Comparison of ENCODE assay signal across 10 mouse cellular contexts in genomic region chr6:87487657-87488426, GRCm38 (mm10). TPM values are rescaled to one million over a fixed set of nuclear protein-coding genes. Genes with fewer than 3 reads are reported as not detected.
DNase-seq lines count a peak whose midpoint lies in the region; ATAC-seq and TF ChIP-seq lines count a peak whose summit lies in the region.
"Had no signal": no experiment of that assay in that cellular context is flagged by ENCODE, and none has a peak within 500 bp of the region (broad histone marks: within the 10 kb centered on the region; RNA-seq: fewer than 3 reads in every experiment).

No protein-coding gene starts in this region.

- no peaks in the 10 kb centered on the region for H3K79me2 ChIP-seq in heart, adult 2 months (replicated peaks; ENCODE audit: control insufficient read depth, insufficient read depth, low read length)

- no peak overlapping the region for H3K4me3 ChIP-seq in heart, adult 2 months
- no peak overlapping the region for H3K4me3 ChIP-seq in E14TG2a.4 (replicated peaks; ENCODE audit: low read length)
- no peak overlapping the region for H3K4me3 ChIP-seq in midbrain, embryonic 15.5 days
- H3K4me3 ChIP-seq: limb, embryonic 13.5 days had no signal

- H3K27me3 ChIP-seq in heart, adult 2 months (ENCODE audit: control insufficient read depth, insufficient read depth, low read length): no peaks in the 10 kb centered on the region
- peaks cover 27% of the 10 kb centered on the region for H3K27me3 ChIP-seq in E14TG2a.4 (ENCODE audit: insufficient read depth, low read length)
- no peaks in the 10 kb centered on the region for H3K27me3 ChIP-seq in midbrain, embryonic 15.5 days (replicated peaks)
- H3K27me3 ChIP-seq: limb, embryonic 13.5 days had no signal

- intact Hi-C loops in heart, adult 2 months (cut with DNase I): no loop called here

- 72% methylated on average over 6 of the region's 6 CpGs for WGBS in heart, adult 2 months
- WGBS in midbrain, embryonic 15.5 days: 66% methylated on average over 6 of the region's 6 CpGs

- no peaks in the 10 kb centered on the region for H3K9me3 ChIP-seq in E14TG2a.4 (ENCODE audit: low read length)
- no peaks in the 10 kb centered on the region for H3K9me3 ChIP-seq in midbrain, embryonic 15.5 days
- H3K9me3 ChIP-seq: G1E; limb, embryonic 13.5 days had no signal

- peak; percentile 68; the same call in 1 of the 2 replicates for ATAC-seq in megakaryocyte-erythroid progenitor cell, adult 5-6 weeks (replicated peaks; ENCODE audit: low FRiP score, low TSS enrichment, poor library complexity, severe bottlenecking)
- no peak for ATAC-seq in midbrain, embryonic 15.5 days (replicated peaks)

- no peaks in the 10 kb centered on the region for H3K4me1 ChIP-seq in heart, adult 2 months (ENCODE audit: control insufficient read depth, insufficient read depth, low read length)
- peaks cover 4% of the 10 kb centered on the region; the same call in 1 of the 2 replicates for H3K4me1 ChIP-seq in E14TG2a.4 (replicated peaks; ENCODE audit: low read depth, low read length)
- H3K4me1 ChIP-seq in midbrain, embryonic 15.5 days: no peaks in the 10 kb centered on the region

- H3K27ac ChIP-seq in heart, adult 2 months: no peak overlapping the region
- H3K27ac ChIP-seq in midbrain, embryonic 15.5 days: no peak overlapping the region
- H3K27ac ChIP-seq: limb, embryonic 13.5 days had no signal

- TF ChIP-seq CTCF in heart, adult 2 months (IDR thresholded peaks at IDR 0.05): peak; percentile 36
- peak; percentile 13; the same call in 1 of the 2 replicates for TF ChIP-seq CTCF in E14TG2a.4 (conservative IDR thresholded peaks at IDR 0.05; ENCODE audit: low read length)

- no peak overlapping the region for H3K4me2 ChIP-seq in midbrain, embryonic 15.5 days
- H3K4me2 ChIP-seq: limb, embryonic 13.5 days had no signal

- H3K36me3 ChIP-seq in heart, adult 2 months (ENCODE audit: control insufficient read depth, insufficient read depth, low read length): no peaks in the 10 kb centered on the region
- no peaks in the 10 kb centered on the region for H3K36me3 ChIP-seq in E14TG2a.4 (ENCODE audit: insufficient read depth, low read length)
- H3K36me3 ChIP-seq in midbrain, embryonic 15.5 days (replicated peaks): no peaks in the 10 kb centered on the region
- H3K36me3 ChIP-seq: limb, embryonic 13.5 days had no signal

- no peak for DNase-seq in heart, adult 2 months
- no peak for DNase-seq in heart, adult 11 months
- DNase-seq in kidney, adult 9 months: peak; percentile 22
- DNase-seq in urinary bladder, postnatal 4 days (ENCODE audit: low spot score in 2 of 2): no peak
- no peak for DNase-seq in right cerebral cortex, postnatal 36 days (ENCODE audit: low spot score in 2 of 2)

- H3K9ac ChIP-seq in heart, adult 2 months (ENCODE audit: low read depth, low read length): no peak overlapping the region
- no peak overlapping the region for H3K9ac ChIP-seq in midbrain, embryonic 15.5 days
- H3K9ac ChIP-seq: limb, embryonic 13.5 days had no signal

- no peak for TF ChIP-seq POLR2A in heart, adult 2 months (IDR thresholded peaks at IDR 0.05; ENCODE audit: insufficient read depth, low read depth, low read length)

- TF ChIP-seq EP300 in heart, adult 2 months (IDR thresholded peaks at IDR 0.05; ENCODE audit: insufficient read depth, low read depth, low read length): no peak

RNA-seq across cellular contexts. Expression of gene Arhgap25, which starts 45.2 kb away (rescaled TPM):
- total RNA-seq in heart, adult 2 months (2021): 1 to 10 TPM; 3.2 to 3.8 TPM
- polyA plus RNA-seq in heart, adult 2 months (2012; rRNA removed): 1.8 and 1.9 TPM in 2 replicates
- total RNA-seq in megakaryocyte-erythroid progenitor cell, adult 5-6 weeks (2014; fragmentation: Nextera tagmentation): 4.4 and 6.9 TPM in 2 replicates
- total RNA-seq in megakaryocyte-erythroid progenitor cell, adult 5-6 weeks (2017): 8.5 and 9.0 TPM in 2 replicates
- polyA plus RNA-seq in midbrain, embryonic 15.5 days (2015; fragmentation: Nextera tagmentation; extraction: Ambion mirVana): 1.8 and 1.9 TPM in 2 replicates

RNA-seq across cellular contexts. Expression of gene Bmp10, which starts 59.0 kb away (rescaled TPM):
- 10 to 100 TPM; 51.0 to 60.1 TPM for total RNA-seq in heart, adult 2 months (2021)
- polyA plus RNA-seq in heart, adult 2 months (2012; rRNA removed): 53.8 and 106 TPM in 2 replicates
- not detected in 2 replicates for total RNA-seq in megakaryocyte-erythroid progenitor cell, adult 5-6 weeks (2014; fragmentation: Nextera tagmentation)
- not detected in 2 replicates for total RNA-seq in megakaryocyte-erythroid progenitor cell, adult 5-6 weeks (2017)
- not detected in 2 replicates for polyA plus RNA-seq in midbrain, embryonic 15.5 days (2015; fragmentation: Nextera tagmentation; extraction: Ambion mirVana)
- polyA plus RNA-seq: G1E; limb, embryonic 13.5 days had no signal

Comparison
In these comparisons a context has a peak if more than half of its experiments do, and no peak if none do; other contexts are left out.
1. RNA of gene Bmp10, which starts 59.0 kb away (total RNA-seq): 51.0 to 60.1 TPM in heart, adult 2 months; not detected in megakaryocyte-erythroid progenitor cell, adult 5-6 weeks; every median in the first group is over 10 times any median in the second.